Mouse (Mus musculus) heart, postnatal 0 days (tissue): ENCODE results near the gene Arsb.

Experiments
- CTCF ChIP-seq: IDR thresholded peaks from 2 replicates; pipeline ENCODE4 v1.5.1; 2016; ENCODE audit warnings: antibody characterized with exemption, control low read depth, low read depth
- EP300 ChIP-seq: IDR thresholded peaks from 2 replicates; pipeline ENCODE4 v1.6.1; 2016; ENCODE audit warnings: antibody characterized with exemption, low read depth

GRCm38 (mm10) chr13:93853767-93854166 lies 82.3 kb downstream of the Arsb start:
- TF ChIP-seq CTCF (no peak), EP300 (no peak)
